In genomic region chr13:81239427-81239826, GRCm38 (mm10) we compare ENCODE assay signal across 18 mouse cellular contexts.
"Had no signal": no experiment of that assay in that cellular context is flagged by ENCODE, and none has a peak within 500 bp of the region (broad histone marks: within the 10 kb centered on the region; RNA-seq: fewer than 3 reads in every experiment).

No protein-coding gene starts in this region.

- H3K9me3 ChIP-seq: midbrain, embryonic 10.5 days; midbrain, embryonic 13.5 days; neural tube, embryonic 13.5 days; neural tube, embryonic 15.5 days had no signal

- H3K4me3 ChIP-seq: midbrain, embryonic 10.5 days; midbrain, embryonic 13.5 days; myocyte; neural tube, embryonic 13.5 days; neural tube, embryonic 15.5 days had no signal

- H3K4me2 ChIP-seq: lung, embryonic 14.5 days; midbrain, embryonic 13.5 days; neural tube, embryonic 13.5 days; neural tube, embryonic 15.5 days had no signal

- DNase-seq: lung, adult 18-20 months; lung, embryonic 14.5 days; lung, postnatal 10 days; lung, postnatal 4 days; retina, postnatal 1 day; right cerebral cortex, adult 18-20 months; right cerebral cortex, postnatal 25 days; right cerebral cortex, postnatal 4 days; spleen, adult 18-20 months; thymus, adult 18-20 months; thymus, postnatal 14 days; thymus, postnatal 36 days had no signal

- ATAC-seq: midbrain, embryonic 13.5 days; midbrain, embryonic 16.5 days had no signal

- H3K9ac ChIP-seq: lung, embryonic 14.5 days; midbrain, embryonic 13.5 days; neural tube, embryonic 13.5 days; neural tube, embryonic 15.5 days had no signal

- H3K36me3 ChIP-seq: neural tube, embryonic 13.5 days; neural tube, embryonic 15.5 days had no signal

- H3K27ac ChIP-seq: midbrain, embryonic 10.5 days; midbrain, embryonic 13.5 days; neural tube, embryonic 13.5 days; neural tube, embryonic 15.5 days had no signal

- H3K27me3 ChIP-seq: midbrain, embryonic 13.5 days; neural tube, embryonic 13.5 days; neural tube, embryonic 15.5 days had no signal

- H3K4me1 ChIP-seq: midbrain, embryonic 10.5 days; midbrain, embryonic 13.5 days; neural tube, embryonic 15.5 days had no signal
